Mouse (Mus musculus) ES-E14 (cell line): ENCODE measurements around the gene Ssc5d.

Source experiments
- MAFK ChIP-seq: IDR thresholded peaks from 2 replicates; pipeline ENCODE4 v1.6.1; 2014; ENCODE audit warnings: mild to moderate bottlenecking, low read depth, low read length, inconsistent platforms; ENCODE audit not compliant: insufficient read depth
- ZC3H11A ChIP-seq: IDR thresholded peaks from 2 replicates; pipeline ENCODE4 v1.6.1; 2012; ENCODE audit warnings: low read depth, mild to moderate bottlenecking, inconsistent platforms, low read length, borderline replicate concordance
- ZNF384 ChIP-seq: IDR thresholded peaks from 2 replicates; pipeline ENCODE4 v1.6.1; 2012; ENCODE audit warnings: low read depth, low read length, inconsistent platforms

- no peak for TF ChIP-seq ZC3H11A
- TF ChIP-seq ZNF384, result no peak
- TF ChIP-seq MAFK, result no peak
Measured at GRCm38 (mm10) chr7:4927711-4928110, 2.1 kb downstream of the Ssc5d start.
